Mouse (Mus musculus): Measurements from ENCODE around the gene Fam49a. TPM values are rescaled to one million over a fixed set of nuclear protein-coding genes. Genes with fewer than 3 reads are reported as not detected.
"Not testable (repeated sequence)": the region's sequence is repeated elsewhere in the genome, so short reads cannot be mapped to it uniquely, and the experiment has no call there.

The Fam49a gene
- polyA plus RNA-seq, 1 experiment from 2014 or later = 4.8 TPM

GRCm38 (mm10) chr12:12230031-12230557, 31.8 kb upstream of the Fam49a start:
- Histone ChIP-seq H3K9me3 (ENCODE audit: control insufficient read depth, low read length) (no peaks in the 10 kb centered on the region), H3K27ac (ENCODE audit: low read depth, low read length) (no peak overlapping the region), H3K36me3 (ENCODE audit: control insufficient read depth, insufficient read depth, low read length) (no peaks in the 10 kb centered on the region), H3K4me3 (ENCODE audit: low read depth, low read length) (no peak overlapping the region), H3K4me1 (replicated peaks; ENCODE audit: control insufficient read depth, insufficient read depth, low read length) (no peaks in the 10 kb centered on the region), H3K27me3 (replicated peaks; ENCODE audit: control insufficient read depth, insufficient read depth, low read length) (no peaks in the 10 kb centered on the region), H3K4me2 (no peak overlapping the region), H3K9ac (ENCODE audit: low read depth, low read length) (no peak overlapping the region)
- ATAC-seq (replicated peaks; ENCODE audit: low FRiP score) (no peak), DNase-seq (ENCODE audit: low spot score) (no peak)

- WGBS = 80% methylated on average over 4 of the region's 4 CpGs
- Histone ChIP-seq H3K4me2 (no peak overlapping the region), H3K4me1 (replicated peaks; ENCODE audit: control insufficient read depth, insufficient read depth, low read length) (no peaks in the 10 kb centered on the region), H3K27me3 (replicated peaks; ENCODE audit: control insufficient read depth, insufficient read depth, low read length) (no peaks in the 10 kb centered on the region), H3K9me3 (ENCODE audit: control insufficient read depth, low read length) (no peaks in the 10 kb centered on the region), H3K9ac (ENCODE audit: low read depth, low read length) (no peak overlapping the region), H3K36me3 (ENCODE audit: control insufficient read depth, insufficient read depth, low read length) (no peaks in the 10 kb centered on the region), H3K27ac (ENCODE audit: low read depth, low read length) (no peak overlapping the region), H3K4me3 (ENCODE audit: low read depth, low read length) (no peak overlapping the region)
- no peak for ATAC-seq (replicated peaks; ENCODE audit: low FRiP score)
- no peak for DNase-seq (ENCODE audit: low spot score)
Measured at GRCm38 (mm10) chr12:12232097-12232496, 29.8 kb upstream of the Fam49a start.

- H3K9ac ChIP-seq (ENCODE audit: low read depth, low read length) = no peak overlapping the region
- no peaks in the 10 kb centered on the region for H3K36me3 ChIP-seq (ENCODE audit: control insufficient read depth, insufficient read depth, low read length)
- H3K4me3 ChIP-seq (ENCODE audit: low read depth, low read length) = no peak overlapping the region
- H3K27me3 ChIP-seq (replicated peaks; ENCODE audit: control insufficient read depth, insufficient read depth, low read length) = no peaks in the 10 kb centered on the region
- ATAC-seq (replicated peaks; ENCODE audit: low FRiP score) (no peak), DNase-seq (ENCODE audit: low spot score) (no peak)
- 49% methylated on average over 5 of the region's 5 CpGs for WGBS
- no peaks in the 10 kb centered on the region for H3K4me1 ChIP-seq (replicated peaks; ENCODE audit: control insufficient read depth, insufficient read depth, low read length)
- no peaks in the 10 kb centered on the region for H3K9me3 ChIP-seq (ENCODE audit: control insufficient read depth, low read length)
- no peak overlapping the region for H3K27ac ChIP-seq (ENCODE audit: low read depth, low read length)
- H3K4me2 ChIP-seq = no peak overlapping the region
Measured at GRCm38 (mm10) chr12:12236978-12237377, 25.0 kb upstream of the Fam49a start.

GRCm38 (mm10) chr12:12239502-12239901, 22.4 kb upstream of the Fam49a start:
- no peaks in the 10 kb centered on the region for H3K9me3 ChIP-seq (ENCODE audit: control insufficient read depth, low read length)
- H3K27me3 ChIP-seq (replicated peaks; ENCODE audit: control insufficient read depth, insufficient read depth, low read length) = no peaks in the 10 kb centered on the region
- ATAC-seq (replicated peaks; ENCODE audit: low FRiP score) = no peak
- H3K4me3 ChIP-seq (ENCODE audit: low read depth, low read length) = no peak overlapping the region
- H3K27ac ChIP-seq (ENCODE audit: low read depth, low read length) = no peak overlapping the region
- 58% methylated on average over 3 of the region's 3 CpGs for WGBS
- H3K4me2 ChIP-seq = no peak overlapping the region
- H3K9ac ChIP-seq (ENCODE audit: low read depth, low read length) = no peak overlapping the region
- H3K4me1 ChIP-seq (replicated peaks; ENCODE audit: control insufficient read depth, insufficient read depth, low read length) = no peaks in the 10 kb centered on the region
- H3K36me3 ChIP-seq (ENCODE audit: control insufficient read depth, insufficient read depth, low read length) = no peaks in the 10 kb centered on the region
- DNase-seq (ENCODE audit: low spot score) = no peak

GRCm38 (mm10) chr12:12243148-12243547, 18.8 kb upstream of the Fam49a start:
- no peak overlapping the region for H3K4me3 ChIP-seq (ENCODE audit: low read depth, low read length)
- no peak overlapping the region for H3K9ac ChIP-seq (ENCODE audit: low read depth, low read length)
- H3K4me2 ChIP-seq = no peak overlapping the region
- H3K9me3 ChIP-seq (ENCODE audit: control insufficient read depth, low read length) = no peaks in the 10 kb centered on the region
- ATAC-seq (replicated peaks; ENCODE audit: low FRiP score) = no peak
- H3K4me1 ChIP-seq (replicated peaks; ENCODE audit: control insufficient read depth, insufficient read depth, low read length) = no peaks in the 10 kb centered on the region
- WGBS = 80% methylated on average over 3 of the region's 3 CpGs
- H3K36me3 ChIP-seq (ENCODE audit: control insufficient read depth, insufficient read depth, low read length) = no peaks in the 10 kb centered on the region
- no peaks in the 10 kb centered on the region for H3K27me3 ChIP-seq (replicated peaks; ENCODE audit: control insufficient read depth, insufficient read depth, low read length)
- no peak for DNase-seq (ENCODE audit: low spot score)
- no peak overlapping the region for H3K27ac ChIP-seq (ENCODE audit: low read depth, low read length)

- H3K36me3 ChIP-seq (ENCODE audit: control insufficient read depth, insufficient read depth, low read length); H3K4me3 ChIP-seq (ENCODE audit: low read depth, low read length); H3K9ac ChIP-seq (ENCODE audit: low read depth, low read length); H3K27me3 ChIP-seq (replicated peaks; ENCODE audit: control insufficient read depth, insufficient read depth, low read length); H3K4me2 ChIP-seq; H3K27ac ChIP-seq (ENCODE audit: low read depth, low read length); H3K4me1 ChIP-seq (replicated peaks; ENCODE audit: control insufficient read depth, insufficient read depth, low read length); ATAC-seq (replicated peaks; ENCODE audit: low FRiP score); H3K9me3 ChIP-seq (ENCODE audit: control insufficient read depth, low read length); DNase-seq (ENCODE audit: low spot score): not testable (repeated sequence)
- WGBS = 88% methylated on average over 4 of the region's 4 CpGs
Measured at GRCm38 (mm10) chr12:12247023-12247422, 14.9 kb upstream of the Fam49a start.

- Histone ChIP-seq H3K27me3 (replicated peaks; ENCODE audit: control insufficient read depth, insufficient read depth, low read length) (no peaks in the 10 kb centered on the region), H3K4me3 (ENCODE audit: low read depth, low read length) (no peak overlapping the region), H3K9me3 (ENCODE audit: control insufficient read depth, low read length) (no peaks in the 10 kb centered on the region), H3K9ac (ENCODE audit: low read depth, low read length) (no peak overlapping the region), H3K4me2 (no peak overlapping the region), H3K4me1 (replicated peaks; ENCODE audit: control insufficient read depth, insufficient read depth, low read length) (no peaks in the 10 kb centered on the region), H3K36me3 (ENCODE audit: control insufficient read depth, insufficient read depth, low read length) (no peaks in the 10 kb centered on the region), H3K27ac (ENCODE audit: low read depth, low read length) (no peak overlapping the region)
- ATAC-seq (replicated peaks; ENCODE audit: low FRiP score) (no peak), DNase-seq (ENCODE audit: low spot score) (no peak)
- 50% methylated on average over 2 of the region's 2 CpGs for WGBS
Measured at GRCm38 (mm10) chr12:12249521-12249920, 12.4 kb upstream of the Fam49a start.

GRCm38 (mm10) chr12:12253526-12253925, 8.4 kb upstream of the Fam49a start:
- Histone ChIP-seq H3K27me3 (replicated peaks; ENCODE audit: control insufficient read depth, insufficient read depth, low read length) (no peaks in the 10 kb centered on the region), H3K4me3 (ENCODE audit: low read depth, low read length) (no peak overlapping the region), H3K9ac (ENCODE audit: low read depth, low read length) (no peak overlapping the region), H3K4me2 (no peak overlapping the region), H3K4me1 (replicated peaks; ENCODE audit: control insufficient read depth, insufficient read depth, low read length) (no peaks in the 10 kb centered on the region), H3K27ac (ENCODE audit: low read depth, low read length) (no peak overlapping the region), H3K36me3 (ENCODE audit: control insufficient read depth, insufficient read depth, low read length) (no peaks in the 10 kb centered on the region), H3K9me3 (ENCODE audit: control insufficient read depth, low read length) (no peaks in the 10 kb centered on the region)
- 56% methylated on average over 5 of the region's 5 CpGs for WGBS
- ATAC-seq (replicated peaks; ENCODE audit: low FRiP score) = no peak
- no peak for DNase-seq (ENCODE audit: low spot score)

GRCm38 (mm10) chr12:12254139-12254538, 7.8 kb upstream of the Fam49a start:
- Histone ChIP-seq H3K9ac (ENCODE audit: low read depth, low read length) (no peak overlapping the region), H3K4me3 (ENCODE audit: low read depth, low read length) (no peak overlapping the region), H3K27me3 (replicated peaks; ENCODE audit: control insufficient read depth, insufficient read depth, low read length) (no peaks in the 10 kb centered on the region), H3K36me3 (ENCODE audit: control insufficient read depth, insufficient read depth, low read length) (no peaks in the 10 kb centered on the region), H3K4me2 (no peak overlapping the region), H3K4me1 (replicated peaks; ENCODE audit: control insufficient read depth, insufficient read depth, low read length) (no peaks in the 10 kb centered on the region), H3K27ac (ENCODE audit: low read depth, low read length) (no peak overlapping the region), H3K9me3 (ENCODE audit: control insufficient read depth, low read length) (no peaks in the 10 kb centered on the region)
- DNase-seq (ENCODE audit: low spot score) (no peak), ATAC-seq (replicated peaks; ENCODE audit: low FRiP score) (no peak)
- 75% methylated on average over 4 of the region's 4 CpGs for WGBS
